Mouse (Mus musculus): ENCODE measurements around the gene Ust. TPM values are rescaled to one million over a fixed set of nuclear protein-coding genes. Genes with fewer than 3 reads are reported as not detected.
A peak's percentile ranks its signal among the peaks of the same experiment; 100 is the strongest.
"Not testable (repeated sequence)": the region's sequence is repeated elsewhere in the genome, so short reads cannot be mapped to it uniquely, and the experiment has no call there.

Ust gene
- polyA plus RNA-seq (2014; fragmentation: Nextera tagmentation; extraction: Ambion mirVana), result 5.9 and 6.4 TPM in 2 replicates

DNA sequence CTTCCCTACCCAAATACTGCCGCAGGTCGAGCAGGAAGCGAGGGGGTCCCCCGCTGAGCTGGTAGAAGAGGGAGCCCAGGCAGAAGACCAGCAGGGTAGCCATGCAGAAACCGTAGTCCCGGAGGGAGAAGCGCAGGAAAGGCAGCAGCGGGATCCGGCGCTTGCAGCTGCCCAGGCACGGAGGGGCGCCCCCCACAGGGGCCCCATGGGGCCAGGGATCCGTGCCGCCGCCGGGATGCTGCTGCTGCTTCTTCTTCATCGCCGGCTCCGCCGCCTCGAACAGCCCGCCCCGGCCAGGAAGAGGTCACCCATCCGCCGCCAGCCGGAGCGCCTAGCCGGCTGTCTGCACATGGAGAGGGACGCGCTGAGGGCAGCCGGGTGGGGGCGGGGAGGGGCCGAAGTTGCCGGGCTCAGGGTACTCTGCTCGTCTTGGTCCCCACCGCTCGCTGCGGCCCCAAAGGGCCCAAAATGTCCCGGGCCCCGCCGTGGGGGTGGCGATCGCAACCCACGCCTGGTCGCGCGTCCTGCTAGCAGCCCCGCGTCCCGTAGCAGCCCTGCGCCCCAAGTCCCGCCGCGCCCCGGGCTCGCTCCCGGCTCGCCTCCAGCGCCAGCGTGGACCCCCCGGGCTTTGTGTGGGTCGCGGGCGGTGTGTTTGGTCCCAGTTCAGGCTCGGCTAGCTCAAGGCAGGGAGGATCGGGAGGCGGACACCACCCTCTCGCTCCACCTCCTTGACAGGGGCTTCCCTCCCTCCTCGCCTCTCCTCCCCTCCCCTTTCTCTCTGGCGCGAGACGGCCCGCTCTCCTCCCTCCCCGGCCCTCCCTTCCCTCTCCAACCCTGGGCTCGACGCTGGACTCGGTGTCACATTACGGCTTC, at the start of gene Ust:
Gene Ust, minus strand, starts transcription at position 685 of the 873 bp plus-strand sequence.
- peak within 1 kb of the TSS; percentile 76 for H3K4me3 ChIP-seq (ENCODE audit: low read depth, low read length)
- peak; percentile 88 for DNase-seq (ENCODE audit: low spot score)
- H3K27ac ChIP-seq (replicated peaks; ENCODE audit: low read depth, low read length), result no peak within 1 kb of the TSS
- peak within 1 kb of the TSS; percentile 92 for H3K4me2 ChIP-seq (ENCODE audit: low read depth, severe bottlenecking)
- H3K27me3 ChIP-seq (ENCODE audit: control insufficient read depth, insufficient read depth, low read length), result peaks cover 7% of the 10 kb centered on the region; the same call in 1 of the 2 replicates
- peaks cover 3% of the 10 kb centered on the region; the same call in 1 of the 2 replicates for H3K4me1 ChIP-seq (ENCODE audit: control insufficient read depth, insufficient read depth, low read length)
- ATAC-seq (ENCODE audit: insufficient number of reproducible peaks, low FRiP score, low TSS enrichment, low read depth), result peak; percentile 87
- no peaks in the 10 kb centered on the region for H3K9me3 ChIP-seq (ENCODE audit: control insufficient read depth, low read length)
- H3K9ac ChIP-seq (ENCODE audit: low read length), result peak within 1 kb of the TSS; percentile 79
- no peaks in the 10 kb centered on the region for H3K36me3 ChIP-seq (ENCODE audit: control insufficient read depth, insufficient read depth, low read length)
- WGBS, result 0% methylated on average over 52 of the region's 78 CpGs

DNA sequence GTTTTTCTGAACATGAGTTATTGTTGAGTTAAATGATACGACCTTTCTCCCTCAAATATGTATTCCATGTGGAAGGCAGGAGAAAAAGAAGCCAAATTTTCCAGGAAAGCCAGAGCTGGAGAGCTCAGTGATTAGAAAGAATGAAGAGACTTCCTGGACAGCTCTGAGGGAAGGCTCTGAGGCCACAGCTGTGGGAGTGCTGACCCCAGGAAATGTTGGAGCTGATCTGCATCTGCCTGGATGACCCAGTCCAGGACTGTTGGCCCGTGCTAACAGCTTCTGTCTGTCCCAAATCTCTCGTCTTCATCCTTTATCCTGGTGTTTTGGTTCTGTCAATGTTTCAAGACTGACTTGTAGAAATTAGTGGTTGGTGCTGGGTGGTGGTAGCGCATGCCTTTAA, 42.7 kb upstream of the Ust start:
- ATAC-seq (ENCODE audit: insufficient number of reproducible peaks, low FRiP score, low TSS enrichment, low read depth) (no peak), DNase-seq (ENCODE audit: low spot score) (no peak)
- no peak overlapping the region for H3K9ac ChIP-seq (ENCODE audit: low read length)
- no peaks in the 10 kb centered on the region for H3K27me3 ChIP-seq (ENCODE audit: control insufficient read depth, insufficient read depth, low read length)
- H3K4me1 ChIP-seq (ENCODE audit: control insufficient read depth, insufficient read depth, low read length), result no peaks in the 10 kb centered on the region
- no peaks in the 10 kb centered on the region for H3K9me3 ChIP-seq (ENCODE audit: control insufficient read depth, low read length)
- no peak overlapping the region for H3K4me2 ChIP-seq (ENCODE audit: low read depth, severe bottlenecking)
- H3K4me3 ChIP-seq (ENCODE audit: low read depth, low read length), result no peak overlapping the region
- no peak overlapping the region for H3K27ac ChIP-seq (replicated peaks; ENCODE audit: low read depth, low read length)
- no peaks in the 10 kb centered on the region for H3K36me3 ChIP-seq (ENCODE audit: control insufficient read depth, insufficient read depth, low read length)
- 90% methylated on average over 4 of the region's 4 CpGs for WGBS

DNA sequence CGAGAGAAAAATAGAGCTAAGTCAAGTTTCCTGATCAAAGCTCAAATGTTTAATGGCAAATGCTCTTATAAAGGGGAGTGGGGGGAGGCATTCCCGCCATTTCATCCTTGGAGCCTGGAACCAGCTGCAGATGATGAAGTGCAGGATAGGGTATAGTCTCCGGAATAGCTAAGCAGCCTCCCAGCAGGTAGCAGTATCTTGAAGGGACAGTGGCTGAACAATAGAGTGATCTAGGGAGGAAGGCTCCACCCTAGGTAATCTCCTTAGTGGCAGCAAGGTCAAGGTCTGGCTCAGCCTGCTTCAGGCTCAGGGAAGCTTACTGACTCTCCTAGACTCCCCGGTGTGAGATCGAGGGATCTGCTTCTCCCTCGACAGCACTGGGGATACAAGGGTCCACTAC, 40.9 kb upstream of the Ust start:
- WGBS, result 81% methylated on average over 6 of the region's 6 CpGs
- H3K9me3 ChIP-seq (ENCODE audit: control insufficient read depth, low read length); H3K4me1 ChIP-seq (ENCODE audit: control insufficient read depth, insufficient read depth, low read length); ATAC-seq (ENCODE audit: insufficient number of reproducible peaks, low FRiP score, low TSS enrichment, low read depth); H3K9ac ChIP-seq (ENCODE audit: low read length); H3K4me2 ChIP-seq (ENCODE audit: low read depth, severe bottlenecking); H3K36me3 ChIP-seq (ENCODE audit: control insufficient read depth, insufficient read depth, low read length); H3K27me3 ChIP-seq (ENCODE audit: control insufficient read depth, insufficient read depth, low read length); H3K27ac ChIP-seq (replicated peaks; ENCODE audit: low read depth, low read length); H3K4me3 ChIP-seq (ENCODE audit: low read depth, low read length): not testable (repeated sequence)
- peak; percentile 6 for DNase-seq (ENCODE audit: low spot score)

- not testable (repeated sequence) for ATAC-seq (ENCODE audit: insufficient number of reproducible peaks, low FRiP score, low TSS enrichment, low read depth); H3K4me3 ChIP-seq (ENCODE audit: low read depth, low read length); H3K9ac ChIP-seq (ENCODE audit: low read length); H3K36me3 ChIP-seq (ENCODE audit: control insufficient read depth, insufficient read depth, low read length); H3K4me1 ChIP-seq (ENCODE audit: control insufficient read depth, insufficient read depth, low read length); DNase-seq (ENCODE audit: low spot score); H3K9me3 ChIP-seq (ENCODE audit: control insufficient read depth, low read length); H3K27me3 ChIP-seq (ENCODE audit: control insufficient read depth, insufficient read depth, low read length); H3K27ac ChIP-seq (replicated peaks; ENCODE audit: low read depth, low read length); H3K4me2 ChIP-seq (ENCODE audit: low read depth, severe bottlenecking)
These were observed 33.6 kb upstream of the Ust start for GRCm38 (mm10) chr10:8552239-8552638.

DNA sequence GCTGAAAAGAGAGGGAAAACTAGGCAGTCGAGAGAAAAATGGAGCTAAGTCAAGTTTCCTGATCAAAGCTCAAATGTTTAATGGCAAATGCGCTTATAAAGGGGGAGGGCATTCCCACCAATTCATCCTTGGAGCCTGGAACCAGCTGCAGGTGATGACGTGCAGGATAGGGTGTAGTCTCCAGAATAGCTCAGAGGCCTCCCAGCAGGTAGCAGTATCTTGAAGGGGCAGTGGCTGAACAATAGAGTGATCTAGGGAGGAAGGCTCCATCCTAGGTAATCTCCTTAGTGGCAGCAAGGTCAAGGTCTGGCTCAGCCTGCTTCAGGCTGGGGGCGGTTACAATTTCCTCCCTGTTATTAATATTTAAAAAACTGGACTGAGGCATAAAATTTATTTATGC, 33.0 kb upstream of the Ust start:
- H3K9ac ChIP-seq (ENCODE audit: low read length); ATAC-seq (ENCODE audit: insufficient number of reproducible peaks, low FRiP score, low TSS enrichment, low read depth); H3K36me3 ChIP-seq (ENCODE audit: control insufficient read depth, insufficient read depth, low read length); H3K4me3 ChIP-seq (ENCODE audit: low read depth, low read length); DNase-seq (ENCODE audit: low spot score); H3K4me2 ChIP-seq (ENCODE audit: low read depth, severe bottlenecking); H3K4me1 ChIP-seq (ENCODE audit: control insufficient read depth, insufficient read depth, low read length); H3K27ac ChIP-seq (replicated peaks; ENCODE audit: low read depth, low read length); H3K27me3 ChIP-seq (ENCODE audit: control insufficient read depth, insufficient read depth, low read length); H3K9me3 ChIP-seq (ENCODE audit: control insufficient read depth, low read length): not testable (repeated sequence)
- WGBS, result 90% methylated on average over 4 of the region's 4 CpGs

DNA sequence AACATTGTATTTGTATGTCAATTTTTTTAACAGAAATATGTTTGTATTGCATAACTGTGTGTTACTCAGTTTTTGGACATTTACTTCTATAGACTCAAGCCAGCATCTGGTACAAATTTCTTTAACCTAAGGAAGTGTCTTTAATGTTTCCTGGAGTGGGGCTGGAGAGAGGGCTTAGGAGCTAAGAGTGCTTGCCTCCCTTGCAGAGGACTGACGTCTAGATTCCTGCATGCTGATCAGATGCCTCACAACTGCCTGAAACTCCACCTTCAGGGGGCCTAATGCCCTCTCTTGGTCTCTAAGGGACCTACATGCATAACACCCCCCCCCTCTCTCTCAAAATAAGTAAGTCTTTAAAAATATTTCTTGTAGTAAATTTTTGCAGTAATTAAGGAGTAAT, 22.9 kb upstream of the Ust start:
- H3K27ac ChIP-seq (replicated peaks; ENCODE audit: low read depth, low read length), result no peak overlapping the region
- H3K9ac ChIP-seq (ENCODE audit: low read length), result no peak overlapping the region
- H3K36me3 ChIP-seq (ENCODE audit: control insufficient read depth, insufficient read depth, low read length), result no peaks in the 10 kb centered on the region
- peak; percentile 25 for DNase-seq (ENCODE audit: low spot score)
- H3K4me1 ChIP-seq (ENCODE audit: control insufficient read depth, insufficient read depth, low read length), result no peaks in the 10 kb centered on the region
- no peak overlapping the region for H3K4me2 ChIP-seq (ENCODE audit: low read depth, severe bottlenecking)
- H3K4me3 ChIP-seq (ENCODE audit: low read depth, low read length), result no peak overlapping the region
- no peaks in the 10 kb centered on the region for H3K27me3 ChIP-seq (ENCODE audit: control insufficient read depth, insufficient read depth, low read length)
- no peaks in the 10 kb centered on the region for H3K9me3 ChIP-seq (ENCODE audit: control insufficient read depth, low read length)
- 0% methylated on average over 1 of the region's 1 CpGs for WGBS
- no peak for ATAC-seq (ENCODE audit: insufficient number of reproducible peaks, low FRiP score, low TSS enrichment, low read depth)

DNA sequence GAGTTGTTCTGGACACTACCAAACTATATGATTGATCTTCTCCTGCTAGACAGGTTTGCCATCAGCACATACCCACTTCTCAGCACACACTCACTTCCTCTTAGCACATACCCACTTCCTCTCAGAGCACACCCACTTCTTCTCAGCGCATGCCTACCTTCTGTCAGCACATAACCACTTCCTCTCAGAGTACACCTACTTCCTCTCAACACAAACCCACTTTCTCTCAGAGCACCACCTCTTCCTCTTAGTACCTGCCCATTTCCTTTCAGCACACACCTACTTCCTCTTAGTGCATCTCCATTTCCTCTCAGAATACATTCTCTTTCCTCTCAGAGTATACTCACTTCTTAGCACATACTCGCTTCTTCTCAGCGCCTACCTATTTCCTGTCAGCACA, 16.8 kb upstream of the Ust start:
- no peak overlapping the region for H3K9ac ChIP-seq (ENCODE audit: low read length)
- no peak overlapping the region for H3K27ac ChIP-seq (replicated peaks; ENCODE audit: low read depth, low read length)
- H3K4me1 ChIP-seq (ENCODE audit: control insufficient read depth, insufficient read depth, low read length), result no peaks in the 10 kb centered on the region
- 91% methylated on average over 3 of the region's 3 CpGs for WGBS
- DNase-seq (ENCODE audit: low spot score) (peak; percentile 15), ATAC-seq (ENCODE audit: insufficient number of reproducible peaks, low FRiP score, low TSS enrichment, low read depth) (no peak)
- H3K9me3 ChIP-seq (ENCODE audit: control insufficient read depth, low read length), result no peaks in the 10 kb centered on the region
- no peaks in the 10 kb centered on the region for H3K27me3 ChIP-seq (ENCODE audit: control insufficient read depth, insufficient read depth, low read length)
- H3K4me2 ChIP-seq (ENCODE audit: low read depth, severe bottlenecking), result no peak overlapping the region
- no peak overlapping the region for H3K4me3 ChIP-seq (ENCODE audit: low read depth, low read length)
- no peaks in the 10 kb centered on the region for H3K36me3 ChIP-seq (ENCODE audit: control insufficient read depth, insufficient read depth, low read length)

DNA sequence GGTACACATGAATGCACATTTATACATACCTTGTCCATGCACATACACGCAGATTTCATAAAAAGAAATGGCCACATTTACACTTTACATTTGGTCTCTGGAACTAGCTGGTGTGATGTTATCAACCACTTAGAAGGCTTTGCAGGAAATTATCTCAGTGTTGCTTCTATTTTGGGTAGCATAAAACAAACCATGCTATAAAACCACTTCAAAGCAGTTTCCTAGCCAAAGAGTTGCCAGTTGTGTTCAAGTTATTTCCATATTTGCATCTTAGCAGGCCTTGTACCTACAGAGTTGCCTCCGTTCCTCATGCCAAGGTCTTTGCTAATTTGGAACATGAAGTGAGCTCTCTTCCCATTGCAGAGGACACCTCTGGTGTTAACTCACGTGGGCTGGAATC, 13.0 kb upstream of the Ust start:
- ATAC-seq (ENCODE audit: insufficient number of reproducible peaks, low FRiP score, low TSS enrichment, low read depth) (no peak), DNase-seq (ENCODE audit: low spot score) (peak; percentile 2)
- Histone ChIP-seq H3K27me3 (ENCODE audit: control insufficient read depth, insufficient read depth, low read length) (no peaks in the 10 kb centered on the region), H3K4me2 (ENCODE audit: low read depth, severe bottlenecking) (no peak overlapping the region), H3K4me3 (ENCODE audit: low read depth, low read length) (no peak overlapping the region), H3K9ac (ENCODE audit: low read length) (no peak overlapping the region), H3K9me3 (ENCODE audit: control insufficient read depth, low read length) (no peaks in the 10 kb centered on the region), H3K36me3 (ENCODE audit: control insufficient read depth, insufficient read depth, low read length) (no peaks in the 10 kb centered on the region), H3K27ac (replicated peaks; ENCODE audit: low read depth, low read length) (no peak overlapping the region), H3K4me1 (ENCODE audit: control insufficient read depth, insufficient read depth, low read length) (no peaks in the 10 kb centered on the region)
- WGBS, result 92% methylated on average over 3 of the region's 3 CpGs

Data from limb, embryonic 11.5 days (tissue).